In the genomic region with DNA sequence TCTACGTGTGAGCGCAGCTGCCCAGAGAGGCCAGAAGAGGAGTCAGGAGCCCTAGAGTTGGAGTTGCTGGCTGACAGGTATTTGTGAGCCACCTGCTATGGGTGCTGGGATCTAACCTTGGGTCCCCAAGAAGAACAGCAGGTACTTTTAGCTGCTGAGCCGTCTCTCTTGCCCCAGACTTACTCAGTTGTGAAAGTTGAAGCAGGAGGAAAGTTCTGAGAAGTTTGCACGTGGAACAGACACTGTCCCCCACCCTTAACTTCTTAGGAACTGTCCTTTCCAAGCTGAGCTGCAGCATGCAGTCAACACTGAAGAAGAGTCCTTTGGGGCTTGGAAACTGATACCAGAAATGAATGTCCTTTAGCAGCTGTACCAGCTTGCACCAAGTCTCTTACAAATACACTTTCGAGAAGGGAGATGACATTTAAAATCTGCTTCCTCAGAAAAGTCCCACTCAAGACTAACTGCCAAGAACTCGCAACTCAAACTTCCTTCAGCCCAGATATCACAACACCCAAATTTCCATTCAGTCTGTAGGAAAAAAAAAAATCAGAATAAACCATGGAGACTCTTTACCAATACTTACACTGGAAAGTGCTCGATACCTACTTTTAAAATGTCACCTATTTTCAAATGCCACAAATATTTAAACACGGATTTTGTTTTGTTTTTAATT, we compare ENCODE assay signal across 15 mouse cellular contexts. TPM values are rescaled to one million over a fixed set of nuclear protein-coding genes. Genes with fewer than 3 reads are reported as not detected.
DNase-seq lines count a peak whose midpoint lies in the region; ATAC-seq and TF ChIP-seq lines count a peak whose summit lies in the region.
"Had no signal": no experiment of that assay in that cellular context is flagged by ENCODE, and none has a peak within 500 bp of the region (broad histone marks: within the 10 kb centered on the region; RNA-seq: fewer than 3 reads in every experiment).

No protein-coding gene starts in this region.

- H3K4me3 ChIP-seq in gastrocnemius, adult 2 months = peak overlapping the region; percentile 32
- no peak overlapping the region for H3K4me3 ChIP-seq in kidney, embryonic 15.5 days (replicated peaks)
- H3K4me3 ChIP-seq in CH12.LX (replicated peaks in 1 of 3; ENCODE audit: low read depth in 2 of 3, low read length in 2 of 3, poor library complexity in 1 of 3) = no peak overlapping the region

- dilution Hi-C loops in CH12.LX (cut with MboI; ENCODE audit: extremely low pct_ligation_motif_present, extremely low pct_unique_long_range_greater_than_20kb, low sequenced_read_pairs) = no loop called here

- TF ChIP-seq EP300 in CH12.LX (IDR thresholded peaks at IDR 0.05; ENCODE audit: low read length) = peak; percentile 47; the same call in 1 of the 2 replicates

- peaks cover 7% of the 10 kb centered on the region; the same call in 1 of the 2 replicates for H3K36me3 ChIP-seq in kidney, embryonic 15.5 days
- H3K36me3 ChIP-seq in CH12.LX (replicated peaks in 1 of 2; ENCODE audit: control insufficient read depth in 1 of 2, insufficient read depth in 1 of 2, low read length in 1 of 2) = peaks cover 4 to 25% of the 10 kb centered on the region in 2 experiments

- no peaks in the 10 kb centered on the region for H3K27me3 ChIP-seq in kidney, embryonic 15.5 days
- peaks cover 3% of the 10 kb centered on the region for H3K27me3 ChIP-seq in CH12.LX (replicated peaks)
- H3K27me3 ChIP-seq: Patski had no signal

- no peak for DNase-seq in gastrocnemius, adult 2 months
- DNase-seq in gastrocnemius, postnatal 25 days = no peak
- DNase-seq in kidney, adult 9 months = no peak
- DNase-seq in CH12.LX (ENCODE audit: extremely low read depth) (no peak), liver (peak; percentile 30)
- no peak for DNase-seq in left cerebral cortex, postnatal 25 days (ENCODE audit: low spot score in 2 of 2)
- no peak for DNase-seq in adrenal gland, postnatal 14 days
- DNase-seq: adrenal gland, adult 8-10 months; B cell, adult 2 months; cerebellum, adult 9-10 months; gastrocnemius, postnatal 14 days; kidney, postnatal 10 days; right cerebral cortex, adult 18-20 months had no signal

- in situ Hi-C loops in CH12.LX (cut with MboI; ENCODE audit: low pct_ligation_motif_present, low pct_unique_long_range_greater_than_20kb, low sequenced_read_pairs) = no loop called here

- no peak overlapping the region for H3K9ac ChIP-seq in kidney, embryonic 15.5 days
- H3K9ac ChIP-seq in CH12.LX (ENCODE audit: insufficient read depth, low read depth) = peak overlapping the region; percentile 47; the same call in 1 of the 2 replicates

- H3K4me2 ChIP-seq in kidney, embryonic 15.5 days = 0 out of 2 replicates have a peak overlapping the region, but pooled peaks have one; percentile 3
- peak overlapping the region; percentile 63 for H3K4me2 ChIP-seq in CH12.LX (ENCODE audit: insufficient read depth, low read depth, poor library complexity, severe bottlenecking)

- no peak for TF ChIP-seq RAD21 in CH12.LX (IDR thresholded peaks at IDR 0.05; ENCODE audit: low read depth, low read length)

- peak overlapping the region; percentile 66 for H3K27ac ChIP-seq in gastrocnemius, adult 2 months
- H3K27ac ChIP-seq in kidney, embryonic 15.5 days = no peak overlapping the region
- 0 out of 2 replicates have a peak overlapping the region, but pooled peaks have one; percentile 10 for H3K27ac ChIP-seq in CH12.LX (ENCODE audit: insufficient read depth, low read depth)

- peaks cover 51% of the 10 kb centered on the region for H3K79me2 ChIP-seq in CH12.LX (replicated peaks; ENCODE audit: control insufficient read depth, extremely low read depth, insufficient read depth, poor library complexity, severe bottlenecking)

- H3K4me1 ChIP-seq in kidney, embryonic 15.5 days = peaks cover 40% of the 10 kb centered on the region
- H3K4me1 ChIP-seq in CH12.LX (ENCODE audit: control insufficient read depth in 1 of 2, insufficient read depth in 2 of 2) = peaks cover 14 to 55% of the 10 kb centered on the region in 2 experiments

- H3K9me3 ChIP-seq in kidney, embryonic 15.5 days (replicated peaks) = no peaks in the 10 kb centered on the region
- peaks cover 3% of the 10 kb centered on the region for H3K9me3 ChIP-seq in CH12.LX (replicated peaks; ENCODE audit: low read length)

- WGBS in kidney, embryonic 15.5 days = 86% methylated on average over 8 of the region's 8 CpGs

- no peak for TF ChIP-seq POLR2A in CH12.LX (IDR thresholded peaks at IDR 0.05; ENCODE audit: low read depth, low read length)

- no peak for ATAC-seq in kidney, embryonic 15.5 days (replicated peaks; ENCODE audit: low FRiP score)
- ATAC-seq: Patski had no signal

- intact Hi-C loops in gastrocnemius, adult 2 months (cut with DNase I) = loop anchor here (5.0 kb wide), 2 partner anchors 45 to 80 kb away; no protein-coding TSS in a partner anchor
- intact Hi-C loops in left cerebral cortex, postnatal 25 days (cut with DNase I) = loop anchor here (5.0 kb wide), 1 partner anchor 40 kb away; no protein-coding TSS in a partner anchor

- TF ChIP-seq CTCF in gastrocnemius, adult 2 months (IDR thresholded peaks at IDR 0.05) = no peak
- TF ChIP-seq CTCF in CH12.LX (conservative IDR thresholded peaks at IDR 0.05 in 1 of 2, IDR thresholded peaks at IDR 0.05 in 1 of 2; ENCODE audit: low read depth in 2 of 2, low read length in 2 of 2) = no peak

TF ChIP-seq in CH12.LX, 34 proteins besides CTCF, POLR2A, EP300 and RAD21:
- TF ChIP-seq BHLHE40 (IDR thresholded peaks at IDR 0.05; ENCODE audit: low read depth, low read length) = peak; percentile 57; the same call in 1 of the 2 replicates
- TF ChIP-seq IRF4 (IDR thresholded peaks at IDR 0.05; ENCODE audit: low read depth, low read length) = 0 out of 2 replicates have a peak, but pooled peaks have one; percentile 27
- no peak for TF ChIP-seq ZC3H11A (IDR thresholded peaks at IDR 0.05; ENCODE audit: low read depth, low read length)
- TF ChIP-seq ZNF384 (IDR thresholded peaks at IDR 0.05; ENCODE audit: low read depth, low read length) = peak; percentile 59; the same call in 1 of the 2 replicates
- TF ChIP-seq MAFK (IDR thresholded peaks at IDR 0.05; ENCODE audit: insufficient replicate concordance, low read length) = peak; percentile 4; the same call in 1 of the 2 replicates
- peak; percentile 68; the same call in 1 of the 2 replicates for TF ChIP-seq CHD1 (IDR thresholded peaks at IDR 0.05; ENCODE audit: low read depth, low read length)
TF ChIP-seq in CH12.LX: peak in this region for 5.

RNA-seq across cellular contexts. Expression of a gene that starts 2.1 kb away (rescaled TPM):
- 1 to 10 TPM; 5.9 to 9.7 TPM for total RNA-seq in gastrocnemius, adult 2 months (2021)
- total RNA-seq in gastrocnemius, postnatal 25 days (2021) = 1 to 10 TPM; 5.0 to 6.1 TPM
- polyA plus RNA-seq in kidney, embryonic 15.5 days (2015; fragmentation: Nextera tagmentation; extraction: Ambion mirVana) = 24.4 and 26.4 TPM in 2 replicates
- total RNA-seq in CH12.LX (2012; rRNA removed) (12.2 and 14.0 TPM in 2 replicates), CH12.LX (2014; rRNA removed) (28.0 and 31.1 TPM in 2 replicates)
- polyA plus RNA-seq in CH12.LX (2012; ENCODE audit: insufficient read length, low read depth) = 23.6 and 26.1 TPM in 2 replicates
- total RNA-seq in left cerebral cortex, postnatal 25 days (2021) = 10 to 100 TPM; 27.2 to 31.0 TPM
- 19.1 and 23.1 TPM in 2 replicates for total RNA-seq in adrenal gland, postnatal 14 days (2021)

RNA-seq across cellular contexts. Expression of a gene that starts 28.5 kb away (rescaled TPM):
- total RNA-seq in gastrocnemius, adult 2 months (2021) = 100 to 1,000 TPM; 191 to 213 TPM
- total RNA-seq in gastrocnemius, postnatal 25 days (2021) = 100 to 1,000 TPM; 198 to 200 TPM
- polyA plus RNA-seq in kidney, embryonic 15.5 days (2015; fragmentation: Nextera tagmentation; extraction: Ambion mirVana) = 708 and 821 TPM in 2 replicates
- total RNA-seq in CH12.LX (2012; rRNA removed) = 593 and 709 TPM in 2 replicates
- total RNA-seq in CH12.LX (2014; rRNA removed) = 1,628 and 1,755 TPM in 2 replicates
- 694 and 715 TPM in 2 replicates for polyA plus RNA-seq in CH12.LX (2012; ENCODE audit: insufficient read length, low read depth)
- 10 to 100 TPM; 34.0 to 34.9 TPM for total RNA-seq in left cerebral cortex, postnatal 25 days (2021)
- 291 and 304 TPM in 2 replicates for total RNA-seq in adrenal gland, postnatal 14 days (2021)

RNA-seq across cellular contexts. Expression of a gene that starts 57.9 kb away (rescaled TPM):
- 10 to 100 TPM; 17.7 to 22.3 TPM for total RNA-seq in gastrocnemius, adult 2 months (2021)
- 10 to 100 TPM; 17.8 to 19.5 TPM for total RNA-seq in gastrocnemius, postnatal 25 days (2021)
- 14.4 and 17.4 TPM in 2 replicates for polyA plus RNA-seq in kidney, embryonic 15.5 days (2015; fragmentation: Nextera tagmentation; extraction: Ambion mirVana)
- total RNA-seq in CH12.LX (2012; rRNA removed) (14.6 and 14.7 TPM in 2 replicates), CH12.LX (2014; rRNA removed) (23.7 and 24.5 TPM in 2 replicates)
- 29.4 and 31.6 TPM in 2 replicates for polyA plus RNA-seq in CH12.LX (2012; ENCODE audit: insufficient read length, low read depth)
- total RNA-seq in left cerebral cortex, postnatal 25 days (2021) = 10 to 100 TPM; 18.7 to 20.5 TPM
- 19.1 and 20.8 TPM in 2 replicates for total RNA-seq in adrenal gland, postnatal 14 days (2021)
